Mouse (Mus musculus) liver, embryonic 14.5 days (tissue): Measurements from ENCODE around the gene Rps13. TPM values are rescaled to one million over a fixed set of nuclear protein-coding genes. Genes with fewer than 3 reads are reported as not detected.

Source experiments
- ATAC-seq: fragments of 200-750 bp; cut with Nextera tagmentation; 2 replicates; pipeline ENCODE4 v1.8.0; 2017; ENCODE audit warnings: moderate number of reproducible peaks, mild to moderate bottlenecking, moderate library complexity; ENCODE audit not compliant: insufficient read depth
- DNase-seq, 3 experiments: peaks; one replicate each; pipeline ENCODE4 v3.0.0-alpha.2; 2012 to 2013; ENCODE audit warnings: low read depth in 3 of 3, low spot score in 3 of 3
- H3K27ac ChIP-seq: fragments of 300-500 bp; sonication (generic); 2 replicates; pipeline ENCODE4 v1.5.1; 2014; ENCODE audit warnings: moderate library complexity, mild to moderate bottlenecking, control low read depth, inconsistent platforms
- H3K27me3 ChIP-seq: fragments of 300-500 bp; sonication (generic); 2 replicates; pipeline ENCODE4 v1.6.1; 2014; ENCODE audit warnings: mild to moderate bottlenecking, low read length, moderate library complexity; ENCODE audit not compliant: control insufficient read depth, insufficient read depth
- H3K36me3 ChIP-seq: fragments of 300-500 bp; sonication (generic); replicated peaks from 2 replicates; pipeline ENCODE4 v1.6.1; 2014; ENCODE audit warnings: low read depth; ENCODE audit not compliant: control insufficient read depth, insufficient read depth
- H3K4me1 ChIP-seq, 2 experiments: fragments of 200-500 bp in 1 of 2; fragments of 300-500 bp in 1 of 2; sonication (generic) in 1 of 2; replicated peaks; 2 replicates each; pipeline ENCODE4 v1.6.1; 2012 to 2014; ENCODE audit warnings: antibody characterized with exemption in 1 of 2, inconsistent platforms in 1 of 2, low read length in 1 of 2; ENCODE audit not compliant: control insufficient read depth in 2 of 2, insufficient read depth in 2 of 2
- H3K4me2 ChIP-seq: fragments of 300-500 bp; sonication (generic); 2 replicates; pipeline ENCODE4 v1.6.1; 2014; ENCODE audit warnings: low read depth, mild to moderate bottlenecking, control low read depth, moderate library complexity
- H3K4me3 ChIP-seq, 2 experiments: fragments of 200-500 bp in 1 of 2; fragments of 300-500 bp in 1 of 2; sonication (generic) in 1 of 2; 2 replicates each; pipeline ENCODE4 v1.5.1; 2012 to 2014; ENCODE audit warnings: low read depth in 2 of 2, low read length in 2 of 2, mild to moderate bottlenecking in 2 of 2, control low read depth in 1 of 2, inconsistent platforms in 1 of 2, moderate library complexity in 1 of 2; ENCODE audit not compliant: insufficient read depth in 1 of 2
- H3K9ac ChIP-seq: fragments of 300-500 bp; sonication (generic); replicated peaks from 2 replicates; pipeline ENCODE4 v1.6.1; 2014; ENCODE audit warnings: mild to moderate bottlenecking, control low read depth, moderate library complexity
- H3K9me3 ChIP-seq: fragments of 300-500 bp; sonication (generic); 2 replicates; pipeline ENCODE4 v1.6.1; 2016; ENCODE audit warnings: low read length, mixed read lengths; ENCODE audit not compliant: control insufficient read depth
- CTCF ChIP-seq: IDR thresholded peaks from 2 replicates; pipeline ENCODE4 v1.5.1; 2016; ENCODE audit warnings: antibody characterized with exemption, low read depth, control low read depth
- EP300 ChIP-seq: IDR thresholded peaks from 2 replicates; pipeline ENCODE4 v1.6.1; 2016; ENCODE audit warnings: antibody characterized with exemption, low read depth
- WGBS: fragments of 180-500 bp; shearing (Covaris S2); extraction: QIAGEN DNeasy Blood & Tissue Kit; methylation state at CpG from one replicate; pipeline ENCODE4 v1.1.7; 2014; ENCODE audit not compliant: insufficient replicate concordance; 5-methylcytosine and 5-hydroxymethylcytosine counted together
- polyA plus RNA-seq, 2 experiments: library from polyadenylated mRNA; depleted of rRNA in 1 of 2; stranded (reverse) in 1 of 2; unstranded in 1 of 2; fragments of >200 nt; fragmentation: Nextera tagmentation in 1 of 2; extraction: Ambion mirVana in 1 of 2; gene quantifications; 2 replicates each; pipeline versions ENCODE4 v1.2.1 to v1.2.3; 2012 to 2014

Rps13 gene
- polyA plus RNA-seq, 2 experiments: 554 to 671 TPM

GRCm38 (mm10) chr7:116334669-116335038 is 659 bp upstream of the Rps13 start:
- WGBS: 8% methylated on average over 8 of the region's 8 CpGs
- peak overlapping the region; percentile 85 for H3K4me2 ChIP-seq
- H3K9ac ChIP-seq: peak overlapping the region; percentile 94
- H3K36me3 ChIP-seq: peaks cover 33% of the 10 kb centered on the region
- TF ChIP-seq CTCF (no peak), EP300 (no peak)
- peak overlapping the region; percentile 96 to 97 for H3K4me3 ChIP-seq
- peak overlapping the region; percentile 82 for H3K27ac ChIP-seq
- H3K27me3 ChIP-seq: no peaks in the 10 kb centered on the region
- DNase-seq (peak in 1 of 3 experiments; percentile 29), ATAC-seq (no peak)
- peaks cover 8 to 14% of the 10 kb centered on the region in 2 experiments; a peak in 3 of 4 replicates for H3K4me1 ChIP-seq
- no peaks in the 10 kb centered on the region for H3K9me3 ChIP-seq

GRCm38 (mm10) chr7:116331246-116331645 is 2.7 kb downstream of the Rps13 start:
- H3K4me2 ChIP-seq: no peak overlapping the region
- WGBS: 72% methylated on average over 2 of the region's 2 CpGs
- H3K4me3 ChIP-seq: no peak overlapping the region
- H3K27ac ChIP-seq: no peak overlapping the region
- H3K4me1 ChIP-seq: peaks cover 8 to 11% of the 10 kb centered on the region in 2 experiments; a peak in 3 of 4 replicates
- ATAC-seq (no peak), DNase-seq (no peak)
- no peaks in the 10 kb centered on the region for H3K27me3 ChIP-seq
- no peaks in the 10 kb centered on the region for H3K9me3 ChIP-seq
- TF ChIP-seq EP300 (no peak), CTCF (no peak)
- H3K36me3 ChIP-seq: peaks cover 34% of the 10 kb centered on the region
- no peak overlapping the region for H3K9ac ChIP-seq

GRCm38 (mm10) chr7:116329858-116330257 is 4.1 kb downstream of the Rps13 start:
- H3K4me1 ChIP-seq: peaks cover 4 to 9% of the 10 kb centered on the region in 2 experiments; a peak in 3 of 4 replicates
- 82% methylated on average over 4 of the region's 4 CpGs for WGBS
- no peak overlapping the region for H3K4me3 ChIP-seq
- H3K9ac ChIP-seq: no peak overlapping the region
- no peak for DNase-seq
- H3K4me2 ChIP-seq: no peak overlapping the region
- H3K27ac ChIP-seq: no peak overlapping the region
- TF ChIP-seq EP300: no peak
- no peak for TF ChIP-seq CTCF
- ATAC-seq: no peak
- H3K27me3 ChIP-seq: no peaks in the 10 kb centered on the region
- peaks cover 34% of the 10 kb centered on the region for H3K36me3 ChIP-seq
- no peaks in the 10 kb centered on the region for H3K9me3 ChIP-seq

DNA sequence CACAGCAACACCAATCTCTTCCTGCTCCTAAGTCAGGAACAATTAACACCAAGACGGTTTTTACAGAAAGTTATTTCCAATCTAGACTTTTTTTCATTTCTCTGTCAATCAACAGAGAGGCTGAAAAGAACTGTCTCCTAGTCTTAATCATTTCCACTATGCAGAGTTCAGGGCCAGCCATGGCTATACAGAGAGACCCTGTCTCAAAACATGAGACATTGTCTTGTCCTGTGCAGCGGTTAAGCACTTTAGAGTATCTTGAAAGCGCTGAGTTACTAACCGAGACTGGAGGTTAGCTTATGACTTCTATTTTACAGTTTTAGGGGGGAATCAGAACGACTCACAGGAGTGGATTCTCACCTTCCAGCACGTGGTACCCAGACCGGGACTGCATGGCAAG is 5.2 kb downstream of the Rps13 start:
- no peak for ATAC-seq
- no peaks in the 10 kb centered on the region for H3K9me3 ChIP-seq
- TF ChIP-seq CTCF (no peak), EP300 (no peak)
- no peak overlapping the region for H3K27ac ChIP-seq
- H3K4me1 ChIP-seq: peaks cover 2 to 9% of the 10 kb centered on the region in 2 experiments; a peak in 3 of 4 replicates
- H3K9ac ChIP-seq: no peak overlapping the region
- H3K36me3 ChIP-seq: peaks cover 34% of the 10 kb centered on the region
- 62% methylated on average over 7 of the region's 7 CpGs for WGBS
- DNase-seq: no peak
- H3K4me3 ChIP-seq: no peak overlapping the region
- no peak overlapping the region for H3K4me2 ChIP-seq
- no peaks in the 10 kb centered on the region for H3K27me3 ChIP-seq

DNA sequence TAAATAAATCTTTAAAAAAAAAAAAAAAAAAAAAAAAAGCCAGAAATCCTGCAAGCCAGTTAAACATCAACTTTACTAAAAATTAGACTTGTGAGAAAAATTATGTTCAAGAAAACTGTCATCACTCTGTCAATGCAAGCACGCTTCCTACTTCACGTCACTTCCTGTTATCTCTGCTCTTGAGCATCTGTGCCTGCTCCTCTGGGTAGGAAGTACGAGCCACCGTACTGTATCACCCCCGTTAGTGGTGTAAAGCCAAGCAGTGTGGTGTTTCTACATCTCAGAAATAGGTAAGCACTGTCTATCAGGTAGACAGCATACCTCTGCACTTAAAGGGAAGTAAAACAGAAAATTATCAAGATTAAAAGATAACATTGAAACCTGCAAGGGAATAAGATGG is 6.1 kb downstream of the Rps13 start:
- no peaks in the 10 kb centered on the region for H3K9me3 ChIP-seq
- no peak overlapping the region for H3K27ac ChIP-seq
- H3K36me3 ChIP-seq: peaks cover 33% of the 10 kb centered on the region
- H3K27me3 ChIP-seq: no peaks in the 10 kb centered on the region
- H3K9ac ChIP-seq: no peak overlapping the region
- H3K4me3 ChIP-seq: no peak overlapping the region
- TF ChIP-seq EP300 (no peak), CTCF (no peak)
- WGBS: 45% methylated on average over 5 of the region's 5 CpGs
- ATAC-seq: no peak
- DNase-seq: no peak
- H3K4me1 ChIP-seq: peaks cover under 1 to 7% of the 10 kb centered on the region in 2 experiments; a peak in 2 of 4 replicates
- H3K4me2 ChIP-seq: no peak overlapping the region
